Mouse (Mus musculus) kidney, embryonic 14.5 days (tissue): ENCODE data around the gene Cldn12. TPM values are rescaled to one million over a fixed set of nuclear protein-coding genes. Genes with fewer than 3 reads are reported as not detected.

ENCODE experiments used
- ATAC-seq: fragments of 200-750 bp; cut with Nextera tagmentation; 2 replicates; pipeline ENCODE4 v1.8.0; 2017; ENCODE audit warnings: moderate number of reproducible peaks, mild to moderate bottlenecking, moderate TSS enrichment, moderate library complexity; ENCODE audit not compliant: low FRiP score, low TSS enrichment
- H3K27ac ChIP-seq: fragments of 300-500 bp; sonication (generic); 2 replicates; pipeline ENCODE4 v1.5.1; 2014; ENCODE audit warnings: low read depth, mild to moderate bottlenecking, low read length, moderate library complexity, mixed read lengths
- H3K27me3 ChIP-seq: fragments of 300-500 bp; sonication (generic); 2 replicates; pipeline ENCODE4 v1.6.1; 2014; ENCODE audit warnings: mild to moderate bottlenecking, low read length; ENCODE audit not compliant: control insufficient read depth, insufficient read depth
- H3K36me3 ChIP-seq: fragments of 300-500 bp; sonication (generic); 2 replicates; pipeline ENCODE4 v1.6.1; 2014; ENCODE audit warnings: low read length, mixed read lengths; ENCODE audit not compliant: control insufficient read depth, insufficient read depth
- H3K4me1 ChIP-seq: fragments of 300-500 bp; sonication (generic); 2 replicates; pipeline ENCODE4 v1.6.1; 2014; ENCODE audit warnings: low read length, mixed read lengths; ENCODE audit not compliant: control insufficient read depth, insufficient read depth
- H3K4me2 ChIP-seq: fragments of 300-500 bp; sonication (generic); replicated peaks from 2 replicates; pipeline ENCODE4 v1.6.1; 2014; ENCODE audit warnings: low read depth, mild to moderate bottlenecking, low read length
- H3K4me3 ChIP-seq: fragments of 300-500 bp; sonication (generic); 2 replicates; pipeline ENCODE4 v1.5.1; 2014; ENCODE audit warnings: mild to moderate bottlenecking, low read length
- H3K9ac ChIP-seq: fragments of 300-500 bp; sonication (generic); 2 replicates; pipeline ENCODE4 v1.6.1; 2014; ENCODE audit warnings: low read depth, mild to moderate bottlenecking, low read length, moderate library complexity
- H3K9me3 ChIP-seq: fragments of 300-500 bp; sonication (generic); 2 replicates; pipeline ENCODE4 v1.6.1; 2016; ENCODE audit warnings: low read length; ENCODE audit not compliant: control insufficient read depth
- WGBS: fragments of 180-500 bp; shearing (Covaris S2); extraction: QIAGEN DNeasy Blood & Tissue Kit; methylation state at CpG from one replicate; pipeline ENCODE4 v1.1.7; 2014; 5-methylcytosine and 5-hydroxymethylcytosine counted together
- polyA plus RNA-seq: library from polyadenylated mRNA; unstranded; fragments of >200 nt; fragmentation: Nextera tagmentation; extraction: Ambion mirVana; gene quantifications from 2 replicates; pipeline ENCODE4 v1.2.1, GENCODE M21; 2014

Cldn12 gene
- 15.2 and 32.7 TPM in 2 replicates for polyA plus RNA-seq

- H3K4me1 ChIP-seq: no peaks in the 10 kb centered on the region
- peak within 1 kb of the TSS; percentile 75 for H3K4me2 ChIP-seq
- no peaks in the 10 kb centered on the region for H3K9me3 ChIP-seq
- H3K4me3 ChIP-seq: peak within 1 kb of the TSS; percentile 83
- WGBS: under 1% methylated on average over 71 of the region's 79 CpGs
- peak within 1 kb of the TSS; percentile 69 for H3K9ac ChIP-seq
- ATAC-seq: peak; percentile 97
- H3K36me3 ChIP-seq: 0 out of 2 replicates have a peak, but pooled peaks cover 4% of the 10 kb centered on the region
- no peaks in the 10 kb centered on the region for H3K27me3 ChIP-seq
- H3K27ac ChIP-seq: peak within 1 kb of the TSS; percentile 88
Measured at GRCm38 (mm10) chr5:5514196-5515076, at the start of gene Cldn12. TSS of gene Cldn12 (minus strand) at chr5:5514958.

GRCm38 (mm10) chr5:5562435-5562834 lies 47.7 kb upstream of the Cldn12 start:
- H3K9ac ChIP-seq: no peak overlapping the region
- ATAC-seq: no peak
- H3K4me3 ChIP-seq: no peak overlapping the region
- H3K27ac ChIP-seq: no peak overlapping the region
- H3K27me3 ChIP-seq: no peaks in the 10 kb centered on the region; the same call in 1 of the 2 replicates
- 78% methylated on average over 3 of the region's 3 CpGs for WGBS
- H3K9me3 ChIP-seq: no peaks in the 10 kb centered on the region
- no peaks in the 10 kb centered on the region; the same call in 1 of the 2 replicates for H3K4me1 ChIP-seq
- H3K4me2 ChIP-seq: no peak overlapping the region
- no peaks in the 10 kb centered on the region for H3K36me3 ChIP-seq

GRCm38 (mm10) chr5:5561041-5561706 lies 46.4 kb upstream of the Cldn12 start:
- Histone ChIP-seq H3K9ac (no peak overlapping the region), H3K4me2 (no peak overlapping the region), H3K27me3 (no peaks in the 10 kb centered on the region; the same call in 1 of the 2 replicates), H3K4me3 (no peak overlapping the region), H3K36me3 (no peaks in the 10 kb centered on the region), H3K27ac (no peak overlapping the region), H3K4me1 (no peaks in the 10 kb centered on the region; the same call in 1 of the 2 replicates), H3K9me3 (no peaks in the 10 kb centered on the region)
- no peak for ATAC-seq
- 68% methylated on average over 4 of the region's 4 CpGs for WGBS

- H3K9ac ChIP-seq: peak overlapping the region; percentile 74
- no peak for ATAC-seq
- 38% methylated on average over 8 of the region's 8 CpGs for WGBS
- peak overlapping the region; percentile 66 for H3K4me2 ChIP-seq
- H3K4me1 ChIP-seq: no peaks in the 10 kb centered on the region; the same call in 1 of the 2 replicates
- no peak overlapping the region for H3K27ac ChIP-seq
- H3K36me3 ChIP-seq: peaks cover 7% of the 10 kb centered on the region
- H3K4me3 ChIP-seq: peak overlapping the region; percentile 77
- H3K27me3 ChIP-seq: no peaks in the 10 kb centered on the region
- H3K9me3 ChIP-seq: no peaks in the 10 kb centered on the region
Measured at GRCm38 (mm10) chr5:5559798-5560197, 45.0 kb upstream of the Cldn12 start.

GRCm38 (mm10) chr5:5559079-5559740 lies 44.5 kb upstream of the Cldn12 start, which contains the start of gene Gtpbp10:
TSS of gene Gtpbp10 (minus strand) at chr5:5559538.
- peak; percentile 99 for ATAC-seq
- H3K27ac ChIP-seq: peak within 1 kb of the TSS; percentile 56; the same call in 1 of the 2 replicates

GRCm38 (mm10) chr5:5551110-5551509 lies 36.4 kb upstream of the Cldn12 start:
- H3K9me3 ChIP-seq: no peaks in the 10 kb centered on the region
- H3K4me3 ChIP-seq: no peak overlapping the region
- ATAC-seq: no peak
- H3K36me3 ChIP-seq: peaks cover 63% of the 10 kb centered on the region
- H3K27ac ChIP-seq: no peak overlapping the region
- H3K9ac ChIP-seq: no peak overlapping the region
- no peaks in the 10 kb centered on the region for H3K4me1 ChIP-seq
- 89% methylated on average over 1 of the region's 1 CpGs for WGBS
- no peak overlapping the region for H3K4me2 ChIP-seq
- H3K27me3 ChIP-seq: no peaks in the 10 kb centered on the region

More at GRCm38 (mm10) chr5:5559079-5559740, 44.5 kb upstream of the Cldn12 start, which contains the start of gene Gtpbp10:
- H3K4me1 ChIP-seq: no peaks in the 10 kb centered on the region; the same call in 1 of the 2 replicates
- peak within 1 kb of the TSS; percentile 66 for H3K4me2 ChIP-seq
- peak within 1 kb of the TSS; percentile 74 for H3K9ac ChIP-seq
- under 1% methylated on average over 43 of the region's 43 CpGs for WGBS
- no peaks in the 10 kb centered on the region for H3K27me3 ChIP-seq
- H3K36me3 ChIP-seq: peaks cover 13% of the 10 kb centered on the region
- H3K4me3 ChIP-seq: peak within 1 kb of the TSS; percentile 77
- no peaks in the 10 kb centered on the region for H3K9me3 ChIP-seq

- H3K4me1 ChIP-seq: no peaks in the 10 kb centered on the region
- H3K9me3 ChIP-seq: no peaks in the 10 kb centered on the region
- WGBS: 83% methylated on average over 3 of the region's 3 CpGs
- no peaks in the 10 kb centered on the region for H3K27me3 ChIP-seq
- H3K4me2 ChIP-seq: no peak overlapping the region
- no peak overlapping the region for H3K4me3 ChIP-seq
- H3K9ac ChIP-seq: no peak overlapping the region
- ATAC-seq: no peak
- H3K27ac ChIP-seq: no peak overlapping the region
- H3K36me3 ChIP-seq: peaks cover 39% of the 10 kb centered on the region
Measured at GRCm38 (mm10) chr5:5540385-5540784, 25.6 kb upstream of the Cldn12 start.

GRCm38 (mm10) chr5:5539771-5540170 lies 25.0 kb upstream of the Cldn12 start:
- ATAC-seq: no peak
- no peak overlapping the region for H3K4me3 ChIP-seq
- no peak overlapping the region for H3K4me2 ChIP-seq
- peaks cover 39% of the 10 kb centered on the region for H3K36me3 ChIP-seq
- no peaks in the 10 kb centered on the region for H3K4me1 ChIP-seq
- 84% methylated on average over 3 of the region's 3 CpGs for WGBS
- no peak overlapping the region for H3K9ac ChIP-seq
- H3K27ac ChIP-seq: no peak overlapping the region
- H3K27me3 ChIP-seq: no peaks in the 10 kb centered on the region
- no peaks in the 10 kb centered on the region for H3K9me3 ChIP-seq
